Mouse (Mus musculus) heart, embryonic 15.5 days (tissue): Measurements from ENCODE around the gene Sulf2. TPM values are rescaled to one million over a fixed set of nuclear protein-coding genes. Genes with fewer than 3 reads are reported as not detected.
"Not testable (repeated sequence)": the region's sequence is repeated elsewhere in the genome, so short reads cannot be mapped to it uniquely, and the experiment has no call there.

Experiments used
- ATAC-seq: fragments of 200-750 bp; cut with Nextera tagmentation; replicated peaks from 2 replicates; pipeline ENCODE4 v1.8.0; 2017; ENCODE audit warnings: low read depth, moderate TSS enrichment; ENCODE audit not compliant: insufficient number of reproducible peaks, insufficient read depth, low FRiP score
- H3K27ac ChIP-seq: fragments of 300-500 bp; sonication (generic); 2 replicates; pipeline ENCODE4 v1.5.1; 2015; ENCODE audit warnings: mild to moderate bottlenecking, inconsistent platforms
- H3K27me3 ChIP-seq: fragments of 300-500 bp; sonication (generic); 2 replicates; pipeline ENCODE4 v1.6.1; 2015; ENCODE audit warnings: inconsistent platforms
- H3K36me3 ChIP-seq: fragments of 300-500 bp; sonication (generic); 2 replicates; pipeline ENCODE4 v1.6.1; 2015; ENCODE audit warnings: mild to moderate bottlenecking, inconsistent platforms
- H3K4me1 ChIP-seq: fragments of 300-500 bp; sonication (generic); replicated peaks from 2 replicates; pipeline ENCODE4 v1.6.1; 2015; ENCODE audit warnings: inconsistent platforms
- H3K4me2 ChIP-seq: fragments of 300-500 bp; sonication (generic); 2 replicates; pipeline ENCODE4 v1.6.1; 2015; ENCODE audit warnings: inconsistent platforms, mild to moderate bottlenecking, moderate library complexity
- H3K4me3 ChIP-seq: fragments of 300-500 bp; sonication (generic); 2 replicates; pipeline ENCODE4 v1.5.1; 2015; ENCODE audit warnings: mild to moderate bottlenecking, inconsistent platforms
- H3K9ac ChIP-seq: fragments of 300-500 bp; sonication (generic); 2 replicates; pipeline ENCODE4 v1.6.1; 2015; ENCODE audit warnings: mild to moderate bottlenecking, inconsistent platforms
- H3K9me3 ChIP-seq: fragments of 300-500 bp; sonication (generic); replicated peaks from 2 replicates; pipeline ENCODE4 v1.6.1; 2016; ENCODE audit warnings: inconsistent platforms
- WGBS: fragments of 180-500 bp; shearing (Covaris S2); methylation state at CpG from one replicate; pipeline ENCODE4 v1.1.7; 2015; ENCODE audit warnings: mixed read lengths; 5-methylcytosine and 5-hydroxymethylcytosine counted together
- polyA plus RNA-seq: library from polyadenylated mRNA; unstranded; fragments of >200 nt; fragmentation: Nextera tagmentation; extraction: Ambion mirVana; gene quantifications from 2 replicates; pipeline ENCODE4 v1.2.1, GENCODE M21; 2015

Gene Sulf2
- polyA plus RNA-seq, 1 experiment from 2014 or later = 80.6 TPM

DNA sequence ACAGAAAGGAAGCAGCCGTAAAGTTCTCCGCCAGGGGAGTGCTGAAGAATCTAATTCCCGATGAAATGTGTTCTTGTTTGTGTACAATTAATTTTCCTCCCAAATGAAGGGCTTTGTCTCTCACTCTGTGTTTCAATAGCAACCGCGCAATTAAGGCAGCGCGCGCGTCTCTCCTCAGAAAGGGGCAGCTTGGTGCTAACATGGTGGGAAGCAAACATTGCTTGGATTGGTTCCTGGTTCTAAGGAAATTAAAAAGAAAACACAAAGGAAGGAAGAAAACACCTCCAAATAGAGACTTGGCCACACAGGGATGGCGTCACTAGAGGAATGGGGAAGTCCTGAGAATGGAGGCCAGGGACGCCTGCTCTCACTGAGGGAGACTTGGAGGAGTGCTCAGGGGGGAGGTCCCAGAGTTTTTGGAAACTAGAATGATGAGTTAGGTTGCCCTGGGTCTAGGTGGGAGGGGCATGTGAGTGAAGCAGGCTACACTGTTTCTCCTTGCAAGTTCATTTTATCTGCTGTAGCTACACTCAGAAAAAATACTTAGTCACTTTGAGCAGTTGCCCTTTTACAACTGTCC, 32.5 kb upstream of the Sulf2 start:
- not testable (repeated sequence) for H3K27me3 ChIP-seq, H3K4me2 ChIP-seq, H3K9me3 ChIP-seq, H3K9ac ChIP-seq, ATAC-seq, H3K4me3 ChIP-seq, H3K27ac ChIP-seq, H3K36me3 ChIP-seq
- H3K4me1 ChIP-seq = peaks cover 22% of the 10 kb centered on the region
- WGBS = 88% methylated on average over 8 of the region's 11 CpGs

DNA sequence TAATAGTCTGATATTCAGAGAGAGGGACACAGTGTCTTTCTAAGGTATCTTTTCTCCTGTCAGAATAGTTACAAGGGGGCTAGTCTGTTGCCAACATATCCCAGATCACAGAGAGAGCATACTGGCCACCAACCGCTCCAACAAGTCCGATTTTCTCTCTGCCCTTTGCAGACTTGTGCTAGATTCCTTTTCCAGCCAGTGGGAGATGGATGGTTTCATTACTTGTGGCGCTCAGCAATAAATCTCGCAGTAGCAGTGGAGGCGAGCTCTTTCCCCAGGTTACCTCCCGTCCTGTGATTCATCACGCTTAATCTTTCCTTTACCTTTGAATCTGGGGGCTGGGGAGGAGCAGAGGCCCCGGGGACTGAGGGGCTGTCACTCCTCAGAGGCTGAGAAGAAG, 31.9 kb upstream of the Sulf2 start:
- not testable (repeated sequence) for ATAC-seq, H3K9ac ChIP-seq, H3K36me3 ChIP-seq, H3K9me3 ChIP-seq, H3K4me2 ChIP-seq, H3K27me3 ChIP-seq, H3K4me3 ChIP-seq
- 44% methylated on average over 8 of the region's 8 CpGs for WGBS
- H3K4me1 ChIP-seq = peaks cover 22% of the 10 kb centered on the region
- peak overlapping the region; percentile 28; the same call in 1 of the 2 replicates for H3K27ac ChIP-seq

DNA sequence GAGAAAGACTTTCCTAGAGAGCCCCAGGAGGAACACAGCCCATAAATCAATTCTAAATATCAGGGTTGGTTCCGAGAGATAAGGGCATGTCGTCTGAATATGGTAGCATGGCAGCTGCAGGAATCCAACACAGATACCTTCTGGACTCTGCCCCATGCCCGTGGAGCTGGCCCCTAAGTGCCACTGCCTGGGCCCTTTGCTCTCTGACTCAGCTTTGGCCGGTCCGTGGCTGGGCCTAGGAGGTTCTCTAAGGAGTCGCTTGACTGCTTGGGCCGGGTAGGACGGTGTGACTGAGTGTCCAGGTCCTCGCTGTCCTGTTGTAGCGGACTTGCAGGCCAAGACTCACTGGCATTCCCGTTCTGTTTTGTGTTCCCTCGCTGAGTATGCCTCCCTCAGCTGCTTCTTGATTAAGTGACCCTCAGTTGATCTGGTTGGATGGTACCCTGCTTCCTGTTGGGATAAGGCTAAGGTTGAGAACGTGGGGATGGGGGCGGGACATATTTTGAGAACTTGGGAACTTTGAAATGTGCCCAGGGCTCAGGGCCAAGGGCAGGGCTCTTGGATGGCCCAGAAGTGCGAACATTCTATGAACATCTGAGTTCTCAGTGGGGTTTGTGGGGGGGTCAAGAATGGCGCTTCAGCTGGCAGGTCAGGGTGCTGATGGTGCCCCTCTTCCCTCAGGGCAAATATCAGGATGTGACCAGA, 30.9 kb upstream of the Sulf2 start:
- H3K36me3 ChIP-seq = no peaks in the 10 kb centered on the region
- no peak overlapping the region for H3K9ac ChIP-seq
- H3K4me2 ChIP-seq = no peak overlapping the region
- no peaks in the 10 kb centered on the region for H3K27me3 ChIP-seq
- 69% methylated on average over 16 of the region's 16 CpGs for WGBS
- no peak overlapping the region for H3K4me3 ChIP-seq
- no peaks in the 10 kb centered on the region for H3K9me3 ChIP-seq
- ATAC-seq = no peak
- H3K27ac ChIP-seq = peak overlapping the region; percentile 28; the same call in 1 of the 2 replicates
- peaks cover 22% of the 10 kb centered on the region for H3K4me1 ChIP-seq

DNA sequence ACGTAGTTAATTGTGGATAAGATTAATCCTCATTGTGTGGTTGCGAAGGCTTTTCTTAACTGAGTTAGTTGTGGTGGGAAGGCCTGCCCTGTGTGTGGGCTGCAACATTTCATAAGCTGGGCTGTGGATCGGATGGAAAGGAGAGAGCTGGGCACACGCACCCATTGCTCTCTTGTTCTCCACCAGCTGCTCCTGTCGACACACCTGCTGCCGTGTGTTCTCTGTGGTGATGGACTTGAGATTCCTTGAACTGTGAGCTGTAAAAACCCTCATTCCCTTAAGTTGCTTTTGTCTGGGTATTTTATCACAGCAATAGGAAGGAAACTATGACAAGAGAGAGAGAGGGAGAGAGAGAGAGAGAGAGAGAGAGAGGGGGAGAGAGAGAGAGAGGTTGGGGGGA, 30.3 kb upstream of the Sulf2 start:
- no peak for ATAC-seq
- Histone ChIP-seq H3K9me3 (no peaks in the 10 kb centered on the region), H3K4me2 (no peak overlapping the region), H3K27ac (no peak overlapping the region), H3K27me3 (no peaks in the 10 kb centered on the region), H3K4me1 (peaks cover 26% of the 10 kb centered on the region), H3K9ac (no peak overlapping the region), H3K4me3 (no peak overlapping the region), H3K36me3 (no peaks in the 10 kb centered on the region)
- 77% methylated on average over 6 of the region's 6 CpGs for WGBS

DNA sequence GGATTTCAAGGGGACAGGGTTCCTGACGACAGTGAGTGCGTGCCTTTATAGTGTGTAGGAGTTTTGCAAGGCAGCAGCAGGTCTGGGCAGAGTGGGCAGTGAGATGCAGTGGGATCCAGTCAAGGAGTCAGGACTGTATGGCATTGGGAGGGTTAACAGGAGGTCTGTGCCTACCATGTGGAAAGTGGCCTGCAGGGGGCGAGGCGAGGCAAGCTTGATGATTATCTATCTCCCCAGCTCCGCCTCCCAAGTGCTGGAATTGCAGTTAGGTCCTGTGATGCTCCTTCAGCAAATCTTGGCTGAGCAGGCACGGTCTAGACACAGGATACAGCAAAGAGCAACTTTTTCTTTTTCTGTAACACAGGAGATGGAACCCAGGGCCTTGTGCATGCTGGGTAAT, 29.0 kb upstream of the Sulf2 start:
- Histone ChIP-seq H3K4me2 (no peak overlapping the region), H3K27me3 (no peaks in the 10 kb centered on the region), H3K4me1 (peaks cover 39% of the 10 kb centered on the region), H3K9ac (no peak overlapping the region), H3K4me3 (no peak overlapping the region), H3K27ac (no peak overlapping the region), H3K9me3 (no peaks in the 10 kb centered on the region), H3K36me3 (no peaks in the 10 kb centered on the region)
- no peak for ATAC-seq
- 58% methylated on average over 6 of the region's 6 CpGs for WGBS

DNA sequence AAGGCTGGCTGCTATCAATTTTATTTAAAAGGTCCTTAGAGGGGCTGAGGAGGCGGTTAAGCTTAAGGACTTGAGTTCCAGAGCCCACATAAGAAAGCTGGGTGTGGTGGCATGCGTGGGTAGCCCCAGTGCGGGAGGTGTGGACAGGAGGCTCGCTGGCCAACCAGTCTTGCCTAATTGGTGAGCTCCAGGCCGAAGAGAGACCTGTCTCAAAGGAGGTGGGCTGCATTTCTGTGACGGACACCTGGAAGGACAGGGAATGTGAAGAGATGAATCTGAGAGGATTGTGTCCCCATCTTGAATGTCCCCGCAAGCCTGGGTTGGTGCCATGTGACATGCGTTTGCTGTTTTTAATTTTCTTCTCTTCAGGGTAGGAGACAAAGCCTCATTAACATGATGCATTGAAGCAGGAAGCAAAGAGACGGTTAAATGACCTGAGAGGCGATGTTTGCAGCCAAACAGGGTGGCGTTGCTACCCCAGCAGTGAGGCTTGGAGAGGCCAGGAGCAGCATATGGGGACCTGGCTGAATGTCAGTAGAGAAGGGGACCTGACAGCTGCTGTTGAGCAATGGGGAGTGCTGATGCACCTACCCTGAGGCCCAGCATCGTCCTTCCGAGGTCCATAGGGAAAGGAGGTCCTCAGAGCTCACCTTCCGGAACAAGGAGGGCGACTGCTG, 26.7 kb upstream of the Sulf2 start:
- Histone ChIP-seq H3K9ac (no peak overlapping the region), H3K4me3 (no peak overlapping the region), H3K4me2 (no peak overlapping the region), H3K27me3 (no peaks in the 10 kb centered on the region), H3K36me3 (no peaks in the 10 kb centered on the region), H3K4me1 (peaks cover 48% of the 10 kb centered on the region), H3K9me3 (no peaks in the 10 kb centered on the region), H3K27ac (no peak overlapping the region)
- ATAC-seq = no peak
- WGBS = 87% methylated on average over 15 of the region's 15 CpGs

DNA sequence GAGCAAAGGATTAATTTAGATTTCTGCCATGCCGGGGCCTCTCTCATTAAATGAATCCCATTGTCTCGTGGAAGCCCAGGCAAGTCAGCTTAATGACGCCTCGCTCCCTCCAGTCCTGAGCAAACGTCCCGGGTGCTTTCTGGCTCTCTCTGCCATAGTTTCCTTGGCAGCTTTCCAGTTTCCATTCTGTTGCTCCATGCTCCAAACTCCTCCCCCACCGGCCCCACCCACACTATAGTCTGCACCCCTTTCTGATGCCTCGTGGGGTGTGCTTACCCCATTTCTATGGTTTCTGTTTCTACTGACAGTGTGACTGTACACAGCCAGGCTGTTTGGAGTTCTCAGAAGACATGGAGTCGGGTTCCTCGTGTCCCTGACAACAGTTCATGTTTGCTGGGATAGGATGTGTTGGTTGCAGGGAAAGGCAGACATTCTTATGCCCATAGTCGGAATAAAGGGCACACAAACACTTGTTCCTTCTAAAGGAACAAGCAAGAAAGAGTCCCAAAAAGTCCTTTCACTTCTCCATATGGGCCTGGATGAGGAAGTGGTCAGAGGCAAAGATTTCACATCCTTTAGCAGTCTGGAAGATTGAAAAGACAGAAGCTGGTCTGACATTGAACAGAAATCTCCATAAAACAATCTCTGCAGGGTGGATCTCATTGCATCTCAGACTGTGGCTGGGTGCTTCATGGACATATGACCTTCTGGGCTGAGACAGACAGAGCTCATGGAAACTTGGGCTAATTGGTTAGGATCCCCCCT, 25.5 kb upstream of the Sulf2 start:
- ATAC-seq = peak; percentile 56
- H3K4me1 ChIP-seq = peaks cover 44% of the 10 kb centered on the region

DNA sequence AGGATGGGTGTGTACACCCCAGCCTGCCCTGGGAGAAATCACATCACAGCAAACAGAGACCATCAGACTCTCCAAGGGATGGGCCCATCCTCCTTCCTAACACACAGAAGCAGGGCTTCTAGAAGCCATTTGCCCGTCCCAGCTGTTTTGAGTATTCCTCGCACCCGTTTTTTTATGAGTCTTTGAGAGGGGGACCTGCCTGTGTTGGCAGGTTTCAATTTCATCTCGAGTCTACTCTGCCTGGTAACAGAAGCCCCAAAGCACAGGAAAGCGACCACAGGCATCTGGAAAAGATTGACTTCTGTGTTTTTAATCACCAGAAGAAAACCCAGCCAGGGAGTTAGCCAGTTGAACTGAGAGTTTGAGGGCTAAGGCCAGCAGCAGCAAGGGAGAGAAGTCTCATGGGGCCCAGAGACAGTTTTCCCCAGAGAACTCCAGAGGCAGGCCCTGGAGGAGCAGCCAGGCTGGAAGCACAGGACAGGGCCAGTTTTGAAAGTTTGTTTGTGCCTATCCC, 24.7 kb upstream of the Sulf2 start:
- Histone ChIP-seq H3K4me2 (no peak overlapping the region), H3K27ac (peak overlapping the region; percentile 70), H3K9me3 (no peaks in the 10 kb centered on the region), H3K36me3 (no peaks in the 10 kb centered on the region), H3K4me1 (peaks cover 44% of the 10 kb centered on the region), H3K9ac (0 out of 2 replicates have a peak overlapping the region, but pooled peaks have one; percentile 10), H3K4me3 (no peak overlapping the region), H3K27me3 (no peaks in the 10 kb centered on the region)
- WGBS = 51% methylated on average over 5 of the region's 5 CpGs
- no peak for ATAC-seq

More for the DNA sequence above, 25.5 kb upstream of the Sulf2 start:
- Histone ChIP-seq H3K27me3 (no peaks in the 10 kb centered on the region), H3K27ac (peak overlapping the region; percentile 70), H3K9me3 (no peaks in the 10 kb centered on the region), H3K9ac (0 out of 2 replicates have a peak overlapping the region, but pooled peaks have one; percentile 10), H3K4me3 (no peak overlapping the region), H3K4me2 (0 out of 2 replicates have a peak overlapping the region, but pooled peaks have one; percentile 28), H3K36me3 (no peaks in the 10 kb centered on the region)
- WGBS = 20% methylated on average over 11 of the region's 11 CpGs

DNA sequence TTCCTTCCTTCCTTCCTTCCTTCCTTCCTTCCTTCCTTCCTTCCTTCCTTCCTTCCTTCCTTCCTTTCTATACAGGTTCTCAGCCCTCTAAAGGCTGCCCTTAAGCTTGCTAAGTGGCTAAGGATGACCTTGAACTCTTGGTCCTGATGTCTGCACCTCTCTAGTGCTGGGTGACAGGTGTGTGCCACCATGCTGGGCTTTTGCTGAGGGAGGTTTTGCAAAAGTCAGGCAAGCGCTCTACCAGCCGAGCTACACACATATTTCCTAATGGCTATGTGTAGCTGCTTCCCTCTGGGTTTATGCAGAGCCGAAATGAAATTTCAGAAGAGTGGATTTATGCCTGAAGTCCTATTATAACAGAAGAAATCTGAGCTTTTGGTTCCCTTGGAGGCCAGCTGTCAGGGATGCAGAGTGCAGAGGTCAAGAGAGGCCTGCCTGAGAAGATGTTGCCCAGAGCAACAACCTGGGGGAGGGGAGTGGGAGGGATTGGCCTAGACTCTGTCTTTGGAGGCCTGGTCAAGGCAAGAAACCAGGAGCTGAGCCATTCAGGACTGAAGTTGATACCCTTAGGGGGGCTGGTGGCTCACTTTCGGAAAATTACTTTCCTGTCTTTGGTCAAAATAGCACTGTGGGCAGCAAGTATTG, 24.1 kb upstream of the Sulf2 start:
- peak overlapping the region; percentile 70 for H3K27ac ChIP-seq
- no peaks in the 10 kb centered on the region for H3K27me3 ChIP-seq

DNA sequence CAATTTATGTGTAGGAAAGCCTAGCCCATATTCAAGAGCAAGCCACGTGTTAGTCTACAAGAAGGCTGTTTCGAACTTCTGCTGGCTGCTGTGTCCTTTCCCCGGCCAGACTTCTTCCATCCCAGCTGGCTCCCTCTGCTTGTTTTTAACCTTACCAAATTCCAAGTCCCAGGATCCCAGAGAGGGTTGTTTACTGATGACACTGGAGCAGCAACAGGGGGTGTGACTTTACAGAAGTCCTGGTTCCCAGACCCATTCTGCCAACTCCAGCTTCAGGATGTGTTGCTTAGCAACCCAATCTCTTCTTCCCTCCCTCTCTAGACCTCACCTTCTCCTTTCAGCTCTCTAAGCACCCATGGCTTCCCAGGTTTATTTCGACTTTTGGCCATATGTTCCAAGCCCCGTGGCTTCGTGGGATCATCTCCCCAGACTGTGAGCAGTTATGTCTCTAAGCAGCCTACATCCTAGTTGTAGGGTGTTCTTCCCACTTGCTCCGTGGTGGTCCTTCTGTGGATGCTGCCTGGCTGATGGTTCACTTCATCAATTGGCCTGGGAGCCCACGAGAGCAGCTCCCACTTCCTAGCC, 20.2 kb upstream of the Sulf2 start:
- Histone ChIP-seq H3K4me3 (no peak overlapping the region), H3K9me3 (no peaks in the 10 kb centered on the region), H3K27ac (peak overlapping the region; percentile 15; the same call in 1 of the 2 replicates), H3K27me3 (0 out of 2 replicates have a peak, but pooled peaks cover under 1% of the 10 kb centered on the region), H3K9ac (no peak overlapping the region), H3K4me1 (peaks cover 49% of the 10 kb centered on the region), H3K4me2 (no peak overlapping the region), H3K36me3 (no peaks in the 10 kb centered on the region)
- WGBS = 48% methylated on average over 8 of the region's 8 CpGs
- ATAC-seq = no peak

More for the DNA sequence above, 24.1 kb upstream of the Sulf2 start:
- Histone ChIP-seq H3K9ac (no peak overlapping the region), H3K36me3 (no peaks in the 10 kb centered on the region), H3K9me3 (no peaks in the 10 kb centered on the region), H3K4me3 (no peak overlapping the region), H3K4me2 (no peak overlapping the region), H3K4me1 (peaks cover 49% of the 10 kb centered on the region)
- 74% methylated on average over 4 of the region's 4 CpGs for WGBS
- no peak for ATAC-seq
